Mouse (Mus musculus) G1E (cell line): ENCODE measurements around the gene Prpf3. TPM values are rescaled to one million over a fixed set of nuclear protein-coding genes. Genes with fewer than 3 reads are reported as not detected.

Source experiments
- ATAC-seq: 2 replicates; pipeline ENCODE4 v1.8.0; 2016; ENCODE audit warnings: mild to moderate bottlenecking; ENCODE audit not compliant: insufficient number of reproducible peaks, poor library complexity, low FRiP score, severe bottlenecking; ENCODE audit errors: extremely low read depth
- DNase-seq: peaks from one replicate; pipeline ENCODE4 v3.0.0; 2012; ENCODE audit warnings: low spot score
- H3K27me3 ChIP-seq: 2 replicates; pipeline ENCODE4 v1.6.1; 2012; ENCODE audit warnings: mild to moderate bottlenecking, low read length, inconsistent platforms; ENCODE audit not compliant: insufficient read depth
- H3K36me3 ChIP-seq: replicated peaks from 2 replicates; pipeline ENCODE3; 2012; ENCODE audit warnings: mild to moderate bottlenecking, inconsistent platforms
- H3K4me1 ChIP-seq: 2 replicates; pipeline ENCODE4 v1.6.1; 2012; ENCODE audit warnings: low read depth, low read length, inconsistent platforms, mixed read lengths; ENCODE audit not compliant: insufficient read depth
- H3K4me3 ChIP-seq: 2 replicates; pipeline ENCODE4 v1.5.1; 2012; ENCODE audit warnings: low read depth, mild to moderate bottlenecking, inconsistent platforms, low read length, moderate library complexity, mixed read lengths
- H3K9me3 ChIP-seq: replicated peaks from 2 replicates; pipeline ENCODE4 v1.6.1; 2012; ENCODE audit warnings: inconsistent platforms
- CTCF ChIP-seq: IDR thresholded peaks from 2 replicates; pipeline ENCODE4 v1.5.1; 2012; ENCODE audit warnings: low read depth, low read length, inconsistent platforms, mixed read lengths
- GATA1 ChIP-seq: IDR thresholded peaks from 2 replicates; pipeline ENCODE4 v1.6.1; 2012; ENCODE audit warnings: borderline replicate concordance, low read length, inconsistent platforms, mixed read lengths
- GATA2 ChIP-seq: IDR thresholded peaks from 2 replicates; pipeline ENCODE4 v1.6.1; 2012; ENCODE audit warnings: low read depth, low read length, inconsistent platforms, borderline replicate concordance
- POLR2AphosphoS5 ChIP-seq: IDR thresholded peaks from 2 replicates; pipeline ENCODE4 v1.6.1; 2012; ENCODE audit warnings: low read depth, low read length, inconsistent platforms; ENCODE audit not compliant: insufficient replicate concordance
- TAL1 ChIP-seq: conservative IDR thresholded peaks from 2 replicates; pipeline ENCODE4 v1.6.1; 2012; ENCODE audit warnings: low read depth, low read length, inconsistent platforms, mixed read lengths
- polyA plus RNA-seq: library from polyadenylated mRNA; stranded (reverse); fragments of >175 nt; gene quantifications from 2 replicates; pipeline ENCODE4 v1.2.3, GENCODE M21; 2012
- total RNA-seq, 2 experiments: library from RNA; stranded (forward) in 1 of 2; stranded (reverse) in 1 of 2; fragments of 200-1000 nt in 1 of 2; fragments of >200 nt in 1 of 2; fragmentation: Nextera tagmentation in 1 of 2; gene quantifications; 2 replicates each; pipeline ENCODE4 v1.2.3; 2014 to 2017

The Prpf3 gene
- total and polyA plus RNA-seq, 3 experiments = 17.5 to 77.2 (median 68.3) TPM

DNA sequence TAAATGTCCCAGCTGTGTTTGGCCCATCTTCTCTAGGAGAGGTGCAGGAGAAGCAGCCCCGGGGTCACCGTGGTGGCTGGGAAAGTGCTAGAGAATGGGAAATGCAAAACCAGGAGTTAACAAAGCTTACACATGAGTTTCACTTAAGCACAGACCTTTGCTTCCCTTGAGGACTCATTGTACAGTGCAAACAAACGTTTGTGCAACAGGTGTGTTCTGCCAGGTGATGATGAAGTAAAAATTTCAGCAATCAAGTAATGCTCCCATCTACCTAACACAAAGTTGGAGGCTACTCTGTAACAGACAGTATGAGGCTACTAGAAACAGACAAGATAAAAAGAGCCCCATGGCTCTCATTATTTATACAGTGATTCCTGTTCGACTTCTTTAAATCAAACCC, 23.4 kb upstream of the Prpf3 start:
- ATAC-seq = no peak
- Histone ChIP-seq H3K4me1 (peaks cover 18% of the 10 kb centered on the region), H3K27me3 (no peaks in the 10 kb centered on the region; the same call in 1 of the 2 replicates), H3K9me3 (peaks cover 8% of the 10 kb centered on the region), H3K4me3 (no peak overlapping the region), H3K36me3 (peaks cover 66% of the 10 kb centered on the region)
- no peak for DNase-seq
- TF ChIP-seq POLR2AphosphoS5 (no peak), GATA2 (no peak), GATA1 (no peak), CTCF (no peak), TAL1 (no peak)

DNA sequence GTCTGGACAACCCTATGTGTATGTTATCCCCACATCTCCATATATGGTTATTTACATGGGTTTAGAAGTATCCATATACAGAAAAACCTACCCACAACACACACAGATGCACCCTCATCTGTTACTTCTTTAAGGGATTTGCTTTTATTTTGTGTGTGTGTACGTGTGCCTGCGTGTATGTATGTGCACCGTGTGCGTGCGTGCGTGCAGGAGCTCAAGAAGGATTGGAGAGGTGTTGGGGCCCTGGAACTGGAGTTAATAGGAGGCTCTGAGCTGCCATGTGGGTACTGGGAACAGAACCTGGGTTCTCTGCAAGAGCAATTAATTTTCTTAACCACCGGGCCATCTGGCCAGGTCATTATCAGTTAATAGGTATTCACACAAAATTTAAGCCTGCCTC, 16.4 kb upstream of the Prpf3 start:
- Histone ChIP-seq H3K9me3 (no peaks in the 10 kb centered on the region), H3K36me3 (peaks cover 62% of the 10 kb centered on the region), H3K4me1 (peaks cover 44% of the 10 kb centered on the region), H3K4me3 (peak overlapping the region; percentile 74), H3K27me3 (no peaks in the 10 kb centered on the region)
- DNase-seq (no peak), ATAC-seq (no peak)
- TF ChIP-seq POLR2AphosphoS5 (no peak), CTCF (no peak), TAL1 (no peak), GATA1 (no peak), GATA2 (no peak)

DNA sequence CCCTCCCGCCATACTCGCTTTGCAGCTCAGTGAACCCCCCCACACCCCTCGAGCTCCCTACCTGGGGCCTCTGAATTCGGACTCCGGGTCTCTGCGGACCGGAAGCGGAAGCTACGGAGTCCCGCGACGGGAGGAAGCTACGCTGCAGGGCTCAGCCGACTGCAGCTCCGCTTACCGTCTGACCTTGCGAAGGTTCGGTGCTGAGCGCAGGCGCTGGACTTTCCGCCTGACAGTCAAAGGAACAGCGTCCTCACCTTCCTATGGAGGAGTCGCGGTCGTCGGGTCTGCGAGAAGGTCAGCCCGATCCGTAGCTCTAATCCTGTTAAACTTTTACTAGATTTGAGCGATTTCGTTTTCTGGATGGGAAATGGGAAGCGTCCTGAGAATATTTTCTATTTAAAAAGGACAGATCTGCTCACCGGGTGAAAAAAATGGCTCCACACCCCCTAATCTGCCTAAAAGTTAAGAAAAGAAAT, 15.7 kb upstream of the Prpf3 start, which contains the start of gene Mrps21:
Gene Mrps21 (minus strand): TSS at position 128 of the 476 bp plus-strand sequence.
- peak; percentile 89 for DNase-seq

DNA sequence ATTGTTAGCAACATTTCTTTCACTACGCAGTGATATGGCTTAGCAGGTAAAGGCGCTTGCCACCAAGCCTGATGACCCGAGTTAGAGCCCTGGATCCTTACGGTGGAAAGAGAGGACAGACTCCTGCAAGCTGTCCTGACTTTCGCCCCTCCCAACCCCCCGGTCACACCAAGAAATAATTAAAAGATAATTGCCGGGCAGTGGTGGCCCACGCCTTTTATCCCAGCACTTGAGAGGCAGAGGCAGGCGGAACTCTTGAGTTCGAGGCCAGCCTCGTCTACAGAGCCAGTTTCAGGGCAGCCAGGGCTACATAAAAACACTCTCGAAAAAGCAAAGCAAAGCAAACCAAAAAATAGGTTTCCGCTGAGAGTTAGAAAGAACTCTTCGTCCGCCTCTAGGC, 15.3 kb upstream of the Prpf3 start:
- Histone ChIP-seq H3K4me3 (peak overlapping the region; percentile 74), H3K4me1 (peaks cover 44% of the 10 kb centered on the region), H3K36me3 (peaks cover 66% of the 10 kb centered on the region), H3K9me3 (no peaks in the 10 kb centered on the region), H3K27me3 (no peaks in the 10 kb centered on the region)
- DNase-seq (no peak), ATAC-seq (no peak)
- TF ChIP-seq TAL1 = no peak
- no peak for TF ChIP-seq POLR2AphosphoS5
- no peak for TF ChIP-seq CTCF
- TF ChIP-seq GATA1 = no peak
- no peak for TF ChIP-seq GATA2

More for the DNA sequence above, 15.7 kb upstream of the Prpf3 start, which contains the start of gene Mrps21:
- peak within 1 kb of the TSS; percentile 74 for H3K4me3 ChIP-seq
- peaks cover 64% of the 10 kb centered on the region for H3K36me3 ChIP-seq
- no peak for TF ChIP-seq GATA1
- no peak for TF ChIP-seq GATA2
- no peak for TF ChIP-seq TAL1
- TF ChIP-seq POLR2AphosphoS5 = no peak
- no peak for TF ChIP-seq CTCF
- no peaks in the 10 kb centered on the region for H3K27me3 ChIP-seq
- no peaks in the 10 kb centered on the region for H3K9me3 ChIP-seq
- peaks cover 44% of the 10 kb centered on the region for H3K4me1 ChIP-seq
- peak; percentile 95 for ATAC-seq

DNA sequence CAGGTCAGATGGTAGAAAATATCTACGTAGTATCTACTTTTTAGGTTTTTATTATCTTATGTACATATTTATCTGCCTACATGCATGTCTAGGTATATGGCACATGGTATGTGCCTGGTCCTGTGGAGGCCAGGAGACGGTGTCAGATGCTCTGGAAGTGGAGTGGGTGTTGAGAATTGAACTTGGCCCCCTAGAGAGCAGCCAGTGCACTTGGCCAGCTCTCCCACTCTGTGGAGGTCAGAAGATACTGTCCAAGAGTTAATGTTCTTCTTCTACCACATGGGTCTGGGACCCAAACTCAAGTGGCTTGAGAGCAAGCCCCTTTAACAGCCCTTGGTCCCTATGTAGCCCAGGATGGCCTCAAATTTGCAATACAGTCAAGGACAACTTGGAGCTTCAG, 11.7 kb upstream of the Prpf3 start:
- Histone ChIP-seq H3K9me3 (no peaks in the 10 kb centered on the region), H3K27me3 (no peaks in the 10 kb centered on the region), H3K36me3 (peaks cover 75% of the 10 kb centered on the region), H3K4me1 (peaks cover 48% of the 10 kb centered on the region), H3K4me3 (no peak overlapping the region)
- DNase-seq (no peak), ATAC-seq (no peak)
- TF ChIP-seq GATA1 (no peak), POLR2AphosphoS5 (no peak), CTCF (no peak), TAL1 (no peak)

DNA sequence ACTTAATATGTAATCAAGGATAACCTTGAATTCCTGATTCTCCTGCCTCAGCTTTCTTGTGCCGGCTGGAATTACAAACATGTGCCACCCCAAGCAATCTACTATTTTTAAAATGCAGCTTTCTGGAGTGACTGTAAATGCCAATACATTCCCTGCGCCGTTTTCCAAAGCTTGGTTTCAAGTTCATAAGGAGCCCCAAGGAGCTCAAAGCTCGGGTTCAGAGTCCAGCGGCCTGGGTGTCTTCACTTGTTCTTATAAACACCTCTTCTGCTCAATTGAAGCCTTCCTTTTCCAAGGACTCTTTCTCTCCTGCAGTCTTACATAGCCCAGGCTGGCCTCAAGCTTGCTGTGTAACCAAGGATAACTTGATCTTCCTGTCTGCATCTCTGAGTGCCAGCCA, 10.4 kb upstream of the Prpf3 start:
- H3K4me1 ChIP-seq = peaks cover 43% of the 10 kb centered on the region
- TF ChIP-seq GATA1 (no peak), GATA2 (no peak), TAL1 (no peak), POLR2AphosphoS5 (no peak), CTCF (no peak)
- DNase-seq = no peak
- no peaks in the 10 kb centered on the region for H3K9me3 ChIP-seq
- no peak for ATAC-seq
- no peaks in the 10 kb centered on the region for H3K27me3 ChIP-seq
- H3K36me3 ChIP-seq = peaks cover 75% of the 10 kb centered on the region
- no peak overlapping the region for H3K4me3 ChIP-seq

DNA sequence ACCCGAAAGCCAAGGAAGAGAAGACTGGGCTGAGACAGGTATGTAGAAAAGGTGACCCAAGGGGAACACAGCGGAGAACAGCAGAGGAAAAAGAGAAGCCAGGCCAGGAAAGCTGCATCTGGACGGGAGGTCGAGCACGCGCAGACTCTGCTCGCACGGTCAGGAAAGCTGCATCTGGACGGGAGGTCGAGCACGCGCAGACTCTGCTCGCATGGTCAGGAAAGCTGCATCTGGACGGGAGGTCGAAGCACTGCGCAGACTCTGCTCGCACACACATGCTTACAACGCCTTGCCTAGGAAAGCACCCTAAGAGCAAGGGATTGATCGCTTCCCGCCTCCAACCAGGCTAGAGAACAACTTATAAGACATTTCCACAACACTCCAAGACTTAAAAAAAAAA, 9.9 kb upstream of the Prpf3 start:
- DNase-seq (no peak), ATAC-seq (no peak)
- TF ChIP-seq GATA1 (no peak), GATA2 (no peak), TAL1 (no peak), POLR2AphosphoS5 (no peak), CTCF (no peak)
- H3K4me3 ChIP-seq = no peak overlapping the region
- peaks cover 43% of the 10 kb centered on the region for H3K4me1 ChIP-seq
- no peaks in the 10 kb centered on the region for H3K27me3 ChIP-seq
- peaks cover 78% of the 10 kb centered on the region for H3K36me3 ChIP-seq
- H3K9me3 ChIP-seq = no peaks in the 10 kb centered on the region
